Mouse (Mus musculus) olfactory bulb, adult 2 months (tissue): Measurements from ENCODE around the gene Ssbp4.

Experiments
- CTCF ChIP-seq: fragments of 200-500 bp; IDR thresholded peaks from 2 replicates; pipeline ENCODE4 v1.5.1; 2012; ENCODE audit warnings: low read depth, mild to moderate bottlenecking, low read length, moderate library complexity; ENCODE audit not compliant: insufficient read depth
- POLR2A ChIP-seq: fragments of 200-500 bp; IDR thresholded peaks from 2 replicates; pipeline ENCODE4 v1.6.1; 2012; ENCODE audit warnings: mild to moderate bottlenecking, low read depth, low read length, moderate library complexity; ENCODE audit not compliant: insufficient read depth

DNA sequence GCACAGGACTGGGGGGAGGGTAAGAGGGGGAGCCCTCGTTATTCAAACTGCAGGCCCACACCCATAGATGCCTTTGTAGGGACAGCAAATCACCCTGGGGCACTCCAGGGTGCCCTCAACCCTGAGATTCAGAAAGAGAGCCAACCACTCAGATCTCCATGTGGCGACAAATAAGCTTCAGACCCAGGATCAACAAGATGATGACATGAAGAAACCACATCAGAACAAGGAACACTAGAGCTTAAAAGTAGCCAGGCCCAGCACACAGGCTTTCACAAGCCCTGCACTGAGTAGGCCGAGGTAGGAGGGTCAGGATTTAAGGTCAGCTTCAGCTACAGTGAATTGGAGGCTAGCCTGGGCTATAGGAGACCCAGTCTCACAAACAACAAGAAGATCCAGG, 40.2 kb upstream of the Ssbp4 start:
- TF ChIP-seq CTCF: no peak
- no peak for TF ChIP-seq POLR2A
